Mouse (Mus musculus): Measurements from ENCODE around the gene Vps37b.
A peak's percentile ranks its signal among the peaks of the same experiment; 100 is the strongest.
"Not testable (repeated sequence)": the region's sequence is repeated elsewhere in the genome, so short reads cannot be mapped to it uniquely, and the experiment has no call there.

Vps37b gene

GRCm38 (mm10) chr5:124032001-124032508 lies at the start of gene Vps37b:
Vps37b (minus strand) TSS chr5:124032270.
- DNase-seq (ENCODE audit: low spot score in 2 of 2), result peak; percentile 94 to 95

- DNase-seq (ENCODE audit: low spot score in 2 of 2), result peak in 1 of 2 experiments; percentile 25
Measured at GRCm38 (mm10) chr5:124079880-124080279, 47.8 kb upstream of the Vps37b start.

DNA sequence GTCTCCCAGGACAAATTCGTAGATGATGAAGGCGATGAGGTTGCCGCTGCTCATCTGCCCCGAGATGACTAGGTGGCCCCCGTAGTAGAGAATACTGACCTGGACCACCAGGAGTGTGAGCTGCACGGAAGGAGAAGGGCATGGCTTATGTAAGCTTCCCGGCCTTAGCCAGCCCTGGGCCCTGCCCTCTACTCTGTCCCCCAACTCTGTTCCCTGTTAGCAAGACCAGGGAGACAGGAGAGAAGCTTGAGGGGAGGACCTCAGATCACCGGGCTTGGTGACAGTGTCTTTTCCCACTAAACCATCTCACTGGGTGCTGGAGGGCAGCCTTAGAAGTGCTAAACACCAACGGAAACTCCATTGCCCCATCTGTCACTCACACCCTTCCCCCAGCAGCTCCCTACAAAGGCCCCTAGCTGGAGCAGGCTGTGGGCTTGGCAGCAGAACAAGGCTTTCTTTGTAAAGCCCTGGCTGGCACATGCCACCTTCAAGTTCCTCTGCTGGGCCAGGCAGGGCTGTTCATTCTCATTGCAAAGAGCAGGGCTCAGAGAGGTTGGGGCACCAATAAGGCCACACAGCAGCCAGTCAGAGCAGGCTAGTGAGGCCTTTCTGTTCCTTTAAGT lies 46.8 kb upstream of the Vps37b start:
- DNase-seq (ENCODE audit: low spot score in 2 of 2), result peak; percentile 87 to 90

DNA sequence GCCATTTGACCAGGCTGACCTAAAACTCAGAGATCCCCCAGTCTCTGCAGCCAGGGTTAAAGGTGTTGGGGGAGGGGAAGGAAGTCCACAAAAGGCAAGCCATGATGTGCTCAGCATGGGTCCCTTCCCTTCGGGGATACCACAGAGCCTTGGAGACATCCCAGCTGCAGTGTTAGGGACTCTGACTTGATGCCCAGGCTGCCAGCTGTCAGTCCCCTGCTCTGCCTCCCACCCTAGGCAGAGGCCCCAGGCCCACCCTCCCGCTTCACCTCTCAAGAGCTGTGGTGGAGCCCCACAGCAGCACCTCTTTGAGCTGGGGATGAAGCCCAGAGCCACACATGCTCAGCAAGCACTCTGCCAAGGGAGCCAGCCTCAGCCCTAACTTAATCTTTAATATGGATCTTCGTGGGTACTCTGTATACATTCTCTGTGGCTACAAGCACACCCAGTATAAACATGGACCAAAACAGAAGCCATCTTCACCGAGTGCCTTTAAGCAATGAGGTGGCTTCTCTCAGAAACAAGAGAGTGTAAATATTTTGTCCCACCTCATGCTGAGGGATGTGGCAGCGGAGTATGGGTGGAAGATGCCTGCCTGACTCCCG lies 45.9 kb upstream of the Vps37b start:
- DNase-seq (ENCODE audit: low spot score in 2 of 2), result peak in 1 of 2 experiments; percentile 29

DNA sequence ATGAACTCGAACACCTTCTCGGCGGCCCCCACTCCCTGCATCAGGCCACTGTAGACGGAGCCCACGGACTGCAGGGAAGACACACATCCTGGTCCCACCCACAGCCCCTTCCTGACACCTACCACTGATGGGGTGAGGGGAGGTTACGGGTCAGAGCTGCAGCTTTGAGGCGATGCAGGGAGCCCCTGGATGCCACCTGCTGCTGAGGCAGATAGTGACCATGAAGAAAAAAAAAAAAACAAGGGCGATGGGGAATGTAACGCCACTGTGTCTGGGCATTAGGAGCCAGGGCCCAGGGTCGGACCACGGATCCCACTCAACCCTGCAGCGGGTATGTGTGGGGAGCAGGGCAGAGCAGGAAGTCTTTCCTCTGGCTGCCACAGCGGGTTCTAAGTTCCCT lies 45.2 kb upstream of the Vps37b start:
- DNase-seq (ENCODE audit: low spot score in 2 of 2), result no peak

DNA sequence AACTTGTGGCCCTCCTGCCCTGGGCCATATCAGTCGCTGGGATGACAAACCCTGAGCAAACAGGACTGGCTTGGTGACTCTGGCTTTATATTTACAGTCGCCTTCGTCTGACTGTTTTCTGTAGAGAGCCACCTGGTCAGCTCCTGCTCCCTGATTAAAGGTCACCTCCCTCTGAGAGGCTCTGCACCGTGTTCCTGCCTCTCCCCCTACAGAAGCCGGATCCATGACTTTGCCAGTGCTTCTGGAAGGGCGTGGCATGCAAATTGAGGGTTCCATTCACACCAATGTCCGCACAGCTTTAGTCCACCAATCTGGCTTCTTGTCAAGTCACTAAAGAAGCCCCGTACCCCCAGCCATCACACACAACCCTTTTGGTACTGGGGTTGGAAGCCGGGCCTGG lies 44.5 kb upstream of the Vps37b start:
- no peak for DNase-seq (ENCODE audit: low spot score in 2 of 2)

- peak in 1 of 2 experiments; percentile 28 for DNase-seq (ENCODE audit: low spot score in 2 of 2)
Measured at GRCm38 (mm10) chr5:124075716-124076115, 43.6 kb upstream of the Vps37b start.

- DNase-seq (ENCODE audit: low spot score in 2 of 2), result peak in 1 of 2 experiments; percentile 34
Measured at GRCm38 (mm10) chr5:124074845-124075307, 42.8 kb upstream of the Vps37b start.

DNA sequence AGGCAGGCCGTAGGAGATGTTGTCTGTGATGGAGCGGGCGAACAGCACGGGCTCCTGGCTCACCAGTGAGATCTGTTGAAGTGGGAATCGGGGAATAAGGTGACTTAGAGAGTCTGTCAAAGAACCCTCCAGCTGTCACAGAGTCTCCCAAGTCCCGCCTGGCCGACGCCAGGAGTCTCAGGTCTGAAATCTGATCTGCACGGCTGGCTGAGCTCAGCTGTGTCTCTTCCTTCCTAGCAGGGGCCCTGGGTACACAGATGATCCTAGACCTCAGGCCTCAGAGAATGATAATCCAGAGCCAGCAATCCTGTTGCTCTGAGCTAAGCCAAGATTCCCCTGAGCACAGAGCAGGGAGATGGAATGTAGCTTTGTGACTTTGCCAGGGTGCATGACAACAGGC lies 41.6 kb upstream of the Vps37b start:
- no peak for DNase-seq (ENCODE audit: low spot score in 2 of 2)

DNA sequence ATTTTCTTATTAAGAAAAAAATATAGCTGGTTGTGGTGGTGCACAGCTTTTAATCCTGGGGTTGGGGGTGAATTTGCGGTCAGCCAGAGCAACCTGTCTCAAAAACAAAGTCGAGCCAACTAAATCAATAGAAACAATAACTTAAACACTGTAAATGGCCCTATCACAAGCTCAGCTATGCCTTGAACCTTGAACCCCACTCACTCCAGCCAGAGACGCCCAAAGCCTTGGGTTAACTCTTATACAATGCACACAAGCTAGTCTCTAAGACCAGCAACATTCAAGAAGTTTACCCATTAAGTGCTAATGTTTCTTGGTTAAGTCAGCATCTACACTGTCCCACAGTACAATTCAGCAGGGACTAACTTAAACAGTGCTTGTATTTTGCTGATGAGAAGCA lies 37.6 kb upstream of the Vps37b start:
- no peak for DNase-seq (ENCODE audit: low spot score in 2 of 2)

DNA sequence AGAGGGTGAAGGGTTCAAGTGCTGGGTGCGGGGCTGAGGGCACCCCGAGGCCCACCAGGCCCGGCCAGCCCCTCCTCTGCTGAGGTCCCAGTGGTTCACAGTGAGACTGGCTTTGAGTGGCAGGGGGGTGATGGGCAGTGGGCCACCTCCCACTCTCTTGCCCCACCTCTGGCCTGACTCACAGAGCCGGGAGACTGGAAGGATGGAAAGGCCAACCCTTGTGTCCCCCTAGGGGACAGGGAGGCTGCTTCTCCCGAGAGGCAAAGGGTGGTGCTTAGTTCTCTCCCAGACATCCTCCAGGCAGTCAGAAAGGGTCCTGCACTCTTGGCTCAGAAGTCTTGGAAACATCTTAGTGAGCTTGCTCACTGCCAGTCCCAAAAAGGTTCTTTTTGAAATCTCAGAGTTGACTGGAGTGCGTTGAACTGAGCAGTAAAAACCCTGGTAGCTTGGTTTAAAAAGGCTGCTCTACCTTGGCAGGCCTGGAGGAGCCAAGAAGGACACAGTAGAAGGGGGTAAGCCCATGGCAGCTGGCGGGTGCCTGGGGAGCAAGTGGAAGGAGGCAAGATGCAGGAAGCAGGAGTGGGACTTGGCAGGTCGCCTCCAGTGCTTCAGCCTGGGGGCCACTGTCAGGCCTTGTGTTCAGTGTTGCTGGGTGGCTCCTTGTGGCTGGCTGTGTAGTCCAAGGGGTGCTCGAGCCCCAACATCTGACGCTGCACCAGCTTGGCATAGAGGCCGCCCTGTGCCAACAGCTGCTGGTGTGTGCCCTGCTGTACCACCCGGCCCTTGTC lies 30.2 kb upstream of the Vps37b start:
- DNase-seq (ENCODE audit: low spot score in 2 of 2), result peak; percentile 72 to 74

GRCm38 (mm10) chr5:124059677-124060076 lies 27.6 kb upstream of the Vps37b start:
- no peak for DNase-seq (ENCODE audit: low spot score in 2 of 2)

DNA sequence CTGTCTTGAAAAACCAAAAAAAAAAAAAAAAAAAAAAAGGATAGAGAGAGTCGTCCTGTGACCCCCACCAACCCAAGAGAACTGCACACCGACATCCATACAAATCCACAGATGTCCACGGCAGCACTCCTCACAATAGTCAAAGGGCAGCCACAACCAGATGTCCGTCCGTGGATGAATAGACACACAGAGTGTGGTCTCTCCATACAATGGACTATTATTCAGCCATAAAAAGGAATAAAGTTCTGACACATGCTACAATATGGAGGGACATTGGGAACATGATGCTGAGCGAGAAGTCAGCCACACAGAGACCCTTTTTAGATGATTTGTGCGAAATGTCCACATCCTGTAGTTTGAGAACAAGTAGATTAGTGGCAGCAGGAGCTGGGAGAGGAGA lies 26.7 kb upstream of the Vps37b start:
- DNase-seq (ENCODE audit: low spot score in 2 of 2), result no peak

DNA sequence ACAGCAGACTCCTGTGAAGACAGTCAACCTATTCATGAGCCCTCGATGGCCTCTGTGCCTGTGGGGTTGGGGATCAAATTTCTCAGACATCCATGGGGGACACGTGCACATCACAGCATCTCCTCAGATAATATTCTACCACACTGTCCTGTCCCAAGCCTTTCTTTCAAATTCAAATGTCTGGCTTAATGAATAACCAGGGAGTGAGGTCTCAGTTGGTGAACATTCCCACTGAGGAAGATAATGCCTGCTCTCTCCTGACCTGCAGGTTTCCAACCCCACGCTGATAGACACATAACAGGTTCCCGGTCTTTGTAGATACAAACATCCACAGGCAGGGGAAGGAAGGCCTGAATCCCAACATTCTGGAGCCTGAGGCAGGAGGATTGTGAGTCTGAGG lies 24.9 kb upstream of the Vps37b start:
- DNase-seq (ENCODE audit: low spot score in 2 of 2), result no peak

DNA sequence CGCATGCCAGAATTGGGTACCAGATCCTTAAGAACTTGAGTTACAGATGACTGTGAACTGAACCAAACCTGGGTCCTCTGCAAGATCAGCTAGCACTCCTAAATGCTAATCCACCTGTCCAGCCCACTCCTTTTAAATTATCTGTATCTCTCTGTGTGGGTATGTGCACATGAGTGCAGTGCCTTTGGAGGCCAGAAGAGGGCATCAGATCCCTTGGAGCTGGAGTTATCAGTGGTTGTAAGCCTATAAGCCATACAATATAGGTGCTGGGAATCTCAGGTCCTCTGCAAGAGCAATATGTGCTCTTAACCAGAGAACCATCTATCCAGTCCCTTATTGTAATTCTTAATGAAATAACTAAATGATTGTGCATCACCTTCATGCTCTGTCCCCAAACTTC lies 24.1 kb upstream of the Vps37b start:
- no peak for DNase-seq (ENCODE audit: low spot score in 2 of 2)

DNA sequence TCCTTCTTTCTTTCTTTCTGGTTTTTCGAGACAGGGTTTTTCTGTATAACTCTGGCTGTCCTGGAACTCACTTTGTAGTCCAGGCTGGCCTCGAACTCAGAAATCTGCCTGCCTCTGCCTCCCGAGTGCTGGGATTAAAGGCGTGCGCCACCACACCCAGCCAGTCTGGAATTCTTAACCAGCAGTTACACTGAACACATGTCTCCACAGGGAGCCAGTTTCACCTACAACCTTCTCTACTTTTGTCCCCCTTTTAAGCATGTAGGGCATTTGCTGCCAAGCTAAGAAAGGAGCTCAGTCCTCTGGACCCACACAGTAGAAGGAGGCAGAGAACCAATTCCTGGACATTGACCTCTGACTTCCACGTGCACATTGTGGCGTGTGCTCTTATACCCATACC lies 20.6 kb upstream of the Vps37b start:
- not testable (repeated sequence) for DNase-seq (ENCODE audit: low spot score in 2 of 2)

DNA sequence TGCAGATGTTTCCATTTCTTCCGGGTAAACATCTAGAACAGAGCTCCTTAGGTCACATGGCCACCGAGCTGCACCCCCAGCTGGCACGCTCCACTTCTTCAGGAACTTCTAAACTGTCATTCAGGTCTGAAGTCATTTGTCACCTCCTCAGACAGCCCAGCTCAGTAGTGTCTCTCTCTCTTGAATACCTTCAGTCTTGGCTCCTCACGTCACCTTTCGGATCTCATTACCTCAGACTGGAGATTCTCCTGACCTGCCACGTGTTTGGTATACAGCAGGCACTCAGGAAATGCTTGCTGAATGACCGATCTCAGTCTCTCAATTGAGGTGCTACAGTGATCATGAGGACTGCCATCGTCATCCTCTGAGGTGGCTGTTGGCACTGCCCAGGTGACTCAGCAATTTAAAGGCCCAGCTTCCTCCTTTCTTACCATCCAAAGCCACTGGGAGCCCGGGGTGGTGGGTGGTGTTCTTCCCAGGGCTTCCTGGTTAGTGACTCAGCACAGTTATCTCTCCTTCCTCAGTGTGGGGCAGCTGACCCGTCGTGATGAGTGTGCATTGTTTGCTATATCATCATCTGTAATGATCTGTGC lies 19.9 kb upstream of the Vps37b start:
- DNase-seq (ENCODE audit: low spot score in 2 of 2), result no peak

- no peak for DNase-seq (ENCODE audit: low spot score in 2 of 2)
Measured at GRCm38 (mm10) chr5:124050095-124051050, 18.3 kb upstream of the Vps37b start.

- peak in 1 of 2 experiments; percentile 58 for DNase-seq (ENCODE audit: low spot score in 2 of 2)
Measured at GRCm38 (mm10) chr5:124049249-124050045, 17.4 kb upstream of the Vps37b start.

GRCm38 (mm10) chr5:124046741-124047401 lies 14.8 kb upstream of the Vps37b start:
- DNase-seq (ENCODE audit: low spot score in 2 of 2), result peak in 1 of 2 experiments; percentile 52
